Mouse (Mus musculus) testis, adult 2 months (tissue): ENCODE data around the gene Rorc. TPM values are rescaled to one million over a fixed set of nuclear protein-coding genes. Genes with fewer than 3 reads are reported as not detected.

Experiments used
- H3K27ac ChIP-seq: fragments of 200-500 bp; 2 replicates; pipeline ENCODE4 v1.5.1; 2012; ENCODE audit warnings: low read depth, low read length; ENCODE audit not compliant: control insufficient read depth, insufficient read depth
- H3K27me3 ChIP-seq: fragments of 200-500 bp; 2 replicates; pipeline ENCODE4 v1.6.1; 2012; ENCODE audit warnings: mild to moderate bottlenecking, low read length, moderate library complexity; ENCODE audit not compliant: control insufficient read depth, insufficient read depth
- H3K36me3 ChIP-seq: fragments of 200-500 bp; 2 replicates; pipeline ENCODE4 v1.6.1; 2012; ENCODE audit warnings: mild to moderate bottlenecking, low read length; ENCODE audit not compliant: control insufficient read depth, insufficient read depth
- H3K4me1 ChIP-seq: fragments of 200-500 bp; 2 replicates; pipeline ENCODE4 v1.6.1; 2012; ENCODE audit warnings: low read length; ENCODE audit not compliant: control insufficient read depth, insufficient read depth
- H3K4me3 ChIP-seq: fragments of 200-500 bp; 2 replicates; pipeline ENCODE4 v1.5.1; 2012; ENCODE audit warnings: low read depth, mild to moderate bottlenecking, low read length, moderate library complexity, mixed read lengths; ENCODE audit not compliant: control insufficient read depth
- CTCF ChIP-seq: fragments of 200-500 bp; IDR thresholded peaks from 2 replicates; pipeline ENCODE4 v1.5.1; 2012; ENCODE audit warnings: low read depth, mild to moderate bottlenecking, inconsistent platforms, low read length, moderate library complexity; ENCODE audit not compliant: control insufficient read depth, insufficient read depth, insufficient replicate concordance
- POLR2A ChIP-seq: fragments of 200-500 bp; IDR thresholded peaks from 2 replicates; pipeline ENCODE4 v1.6.1; 2012; ENCODE audit warnings: low read depth, mild to moderate bottlenecking, inconsistent platforms, low read length, moderate library complexity; ENCODE audit not compliant: control insufficient read depth
- polyA plus RNA-seq: library from polyadenylated mRNA; depleted of rRNA; stranded (reverse); fragments of >200 nt; gene quantifications from 2 replicates; pipeline ENCODE4 v1.2.3, GENCODE M21; 2012; rRNA removed

The Rorc gene
- polyA plus RNA-seq, 1 experiment: 1.3 TPM

- no peak for TF ChIP-seq CTCF
- no peak for TF ChIP-seq POLR2A
- H3K4me3 ChIP-seq: no peak overlapping the region
- no peaks in the 10 kb centered on the region for H3K27me3 ChIP-seq
- peaks cover 4% of the 10 kb centered on the region for H3K36me3 ChIP-seq
- no peak overlapping the region for H3K27ac ChIP-seq
- H3K4me1 ChIP-seq: no peaks in the 10 kb centered on the region
Measured at GRCm38 (mm10) chr3:94430980-94431379, 58.4 kb downstream of the Rorc start.

- H3K27ac ChIP-seq: peak overlapping the region; percentile 78
- no peaks in the 10 kb centered on the region for H3K27me3 ChIP-seq
- H3K4me1 ChIP-seq: no peaks in the 10 kb centered on the region
- TF ChIP-seq CTCF (no peak), POLR2A (no peak)
- H3K4me3 ChIP-seq: peak overlapping the region; percentile 76
- peaks cover 4% of the 10 kb centered on the region for H3K36me3 ChIP-seq
Measured at GRCm38 (mm10) chr3:94434305-94434704, 61.7 kb downstream of the Rorc start.

GRCm38 (mm10) chr3:94436420-94436819 lies 63.8 kb downstream of the Rorc start:
- Histone ChIP-seq H3K27ac (peak overlapping the region; percentile 76), H3K27me3 (no peaks in the 10 kb centered on the region), H3K4me1 (no peaks in the 10 kb centered on the region), H3K36me3 (peaks cover 4% of the 10 kb centered on the region), H3K4me3 (peak overlapping the region; percentile 89)
- TF ChIP-seq POLR2A (peak; percentile 91; the same call in 1 of the 2 replicates), CTCF (no peak)

GRCm38 (mm10) chr3:94441182-94441581 lies 68.6 kb downstream of the Rorc start:
- no peak for TF ChIP-seq CTCF
- Histone ChIP-seq H3K27me3 (no peaks in the 10 kb centered on the region), H3K4me3 (no peak overlapping the region), H3K27ac (no peak overlapping the region), H3K4me1 (no peaks in the 10 kb centered on the region), H3K36me3 (no peaks in the 10 kb centered on the region; the same call in 1 of the 2 replicates)

GRCm38 (mm10) chr3:94442951-94443596 lies 70.5 kb downstream of the Rorc start, which contains the start of gene Mrpl9:
Gene Mrpl9 (plus strand): TSS chr3:94443318.
- peaks cover 2% of the 10 kb centered on the region for H3K36me3 ChIP-seq
- no peaks in the 10 kb centered on the region for H3K4me1 ChIP-seq
- TF ChIP-seq POLR2A (peak; percentile 93), CTCF (no peak)
- H3K27ac ChIP-seq: peak within 1 kb of the TSS; percentile 79
- H3K27me3 ChIP-seq: no peaks in the 10 kb centered on the region
- H3K4me3 ChIP-seq: peak within 1 kb of the TSS; percentile 89

- Histone ChIP-seq H3K27ac (peak within 1 kb of the TSS; percentile 79), H3K4me1 (no peaks in the 10 kb centered on the region), H3K4me3 (peak within 1 kb of the TSS; percentile 89), H3K36me3 (peaks cover 4% of the 10 kb centered on the region), H3K27me3 (no peaks in the 10 kb centered on the region)
- no peak; the same call in 1 of the 2 replicates for TF ChIP-seq POLR2A
- no peak for TF ChIP-seq CTCF
Measured at GRCm38 (mm10) chr3:94443597-94443964, 71.0 kb downstream of the Rorc start, which contains the start of gene Oaz3. Gene Oaz3 (minus strand): TSS chr3:94443915.

Other genes starting within 250 kb of the Rorc start
- gene Gm10696, start 194.6 kb upstream of the Rorc start, polyA plus RNA-seq: not detected in 2 replicates
- gene Gm5286, start 176.1 kb upstream of the Rorc start, polyA plus RNA-seq: 0.14 and 0.16 TPM in 2 replicates
- not detected in 2 replicates for gene Gm4778, start 108.8 kb upstream of the Rorc start, polyA plus RNA-seq
- 7.3 and 9.0 TPM in 2 replicates for gene Them4, start 62.7 kb upstream of the Rorc start, polyA plus RNA-seq
- 0.11 TPM in 1 of 2 replicates, not detected in the other for gene Them5, start 30.7 kb upstream of the Rorc start, polyA plus RNA-seq
- 0.23 and 0.41 TPM in 2 replicates for gene C2cd4d, start 10.4 kb upstream of the Rorc start, polyA plus RNA-seq
- not detected in 2 replicates for gene Lingo4, start 25.7 kb downstream of the Rorc start, polyA plus RNA-seq
- 5.5 and 8.9 TPM in 2 replicates for gene Tdrkh, start 40.5 kb downstream of the Rorc start, polyA plus RNA-seq
- gene Mrpl9, start 70.5 kb downstream of the Rorc start, polyA plus RNA-seq: 16.8 and 17.1 TPM in 2 replicates
- gene Oaz3, start 71.1 kb downstream of the Rorc start, polyA plus RNA-seq: 2,779 and 3,078 TPM in 2 replicates
- 243 and 256 TPM in 2 replicates for gene Celf3, start 105.5 kb downstream of the Rorc start, polyA plus RNA-seq
- 107 and 109 TPM in 2 replicates for gene Riiad1, start 107.5 kb downstream of the Rorc start, polyA plus RNA-seq
- 18.5 and 19.0 TPM in 2 replicates for gene Snx27, start 209.9 kb downstream of the Rorc start, polyA plus RNA-seq